Mouse (Mus musculus) heart, embryonic 15.5 days (tissue): ENCODE measurements around the gene Fblim1. TPM values are rescaled to one million over a fixed set of nuclear protein-coding genes. Genes with fewer than 3 reads are reported as not detected.

Experiments
- ATAC-seq: fragments of 200-750 bp; cut with Nextera tagmentation; replicated peaks from 2 replicates; pipeline ENCODE4 v1.8.0; 2017; ENCODE audit warnings: low read depth, moderate TSS enrichment; ENCODE audit not compliant: insufficient number of reproducible peaks, insufficient read depth, low FRiP score
- H3K27ac ChIP-seq: fragments of 300-500 bp; sonication (generic); 2 replicates; pipeline ENCODE4 v1.5.1; 2015; ENCODE audit warnings: mild to moderate bottlenecking, inconsistent platforms
- H3K27me3 ChIP-seq: fragments of 300-500 bp; sonication (generic); 2 replicates; pipeline ENCODE4 v1.6.1; 2015; ENCODE audit warnings: inconsistent platforms
- H3K36me3 ChIP-seq: fragments of 300-500 bp; sonication (generic); 2 replicates; pipeline ENCODE4 v1.6.1; 2015; ENCODE audit warnings: mild to moderate bottlenecking, inconsistent platforms
- H3K4me1 ChIP-seq: fragments of 300-500 bp; sonication (generic); replicated peaks from 2 replicates; pipeline ENCODE4 v1.6.1; 2015; ENCODE audit warnings: inconsistent platforms
- H3K4me2 ChIP-seq: fragments of 300-500 bp; sonication (generic); 2 replicates; pipeline ENCODE4 v1.6.1; 2015; ENCODE audit warnings: inconsistent platforms, mild to moderate bottlenecking, moderate library complexity
- H3K4me3 ChIP-seq: fragments of 300-500 bp; sonication (generic); 2 replicates; pipeline ENCODE4 v1.5.1; 2015; ENCODE audit warnings: mild to moderate bottlenecking, inconsistent platforms
- H3K9ac ChIP-seq: fragments of 300-500 bp; sonication (generic); 2 replicates; pipeline ENCODE4 v1.6.1; 2015; ENCODE audit warnings: mild to moderate bottlenecking, inconsistent platforms
- H3K9me3 ChIP-seq: fragments of 300-500 bp; sonication (generic); replicated peaks from 2 replicates; pipeline ENCODE4 v1.6.1; 2016; ENCODE audit warnings: inconsistent platforms
- WGBS: fragments of 180-500 bp; shearing (Covaris S2); methylation state at CpG from one replicate; pipeline ENCODE4 v1.1.7; 2015; ENCODE audit warnings: mixed read lengths; 5-methylcytosine and 5-hydroxymethylcytosine counted together
- polyA plus RNA-seq: library from polyadenylated mRNA; unstranded; fragments of >200 nt; fragmentation: Nextera tagmentation; extraction: Ambion mirVana; gene quantifications from 2 replicates; pipeline ENCODE4 v1.2.1, GENCODE M21; 2015

Fblim1 gene
- polyA plus RNA-seq, 1 experiment from 2014 or later: 48.4 TPM

GRCm38 (mm10) chr4:141545743-141546333 lies 60.1 kb downstream of the Fblim1 start:
- Histone ChIP-seq H3K27me3 (no peaks in the 10 kb centered on the region), H3K4me1 (peaks cover 11% of the 10 kb centered on the region), H3K36me3 (no peaks in the 10 kb centered on the region), H3K27ac (peak overlapping the region; percentile 100), H3K9ac (peak overlapping the region; percentile 97), H3K4me3 (peak overlapping the region; percentile 77), H3K4me2 (peak overlapping the region; percentile 88), H3K9me3 (no peaks in the 10 kb centered on the region)
- peak; percentile 84 for ATAC-seq
- under 1% methylated on average over 55 of the region's 56 CpGs for WGBS

GRCm38 (mm10) chr4:141545071-141545742 lies 60.7 kb downstream of the Fblim1 start:
- H3K9ac ChIP-seq: peak overlapping the region; percentile 80
- H3K36me3 ChIP-seq: no peaks in the 10 kb centered on the region
- H3K27me3 ChIP-seq: no peaks in the 10 kb centered on the region
- no peaks in the 10 kb centered on the region for H3K9me3 ChIP-seq
- peak overlapping the region; percentile 88 for H3K4me2 ChIP-seq
- ATAC-seq: peak; percentile 51
- H3K27ac ChIP-seq: peak overlapping the region; percentile 100
- peak overlapping the region; percentile 77 for H3K4me3 ChIP-seq
- under 1% methylated on average over 45 of the region's 45 CpGs for WGBS
- H3K4me1 ChIP-seq: peaks cover 11% of the 10 kb centered on the region

DNA sequence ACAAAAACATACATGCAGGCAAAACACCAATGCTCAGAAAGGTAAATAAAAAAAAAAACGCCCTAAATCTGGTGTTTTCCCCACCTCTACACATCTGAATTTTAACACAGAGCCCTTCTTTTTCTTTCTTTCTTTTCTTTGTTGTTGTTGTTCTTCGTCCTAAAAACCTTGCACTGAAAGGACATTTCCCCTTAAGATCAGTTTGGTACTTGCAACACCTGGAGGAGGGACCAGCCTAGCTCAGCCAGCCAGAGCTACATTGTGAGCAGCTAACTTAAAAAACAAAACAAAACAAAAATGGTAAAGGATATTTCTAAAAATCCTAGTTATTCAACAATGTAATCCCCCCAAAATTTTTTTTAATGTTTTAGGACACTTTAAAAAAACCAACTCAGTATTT lies 61.4 kb downstream of the Fblim1 start:
- no peaks in the 10 kb centered on the region for H3K9me3 ChIP-seq
- peak overlapping the region; percentile 88 for H3K4me2 ChIP-seq
- H3K27ac ChIP-seq: peak overlapping the region; percentile 100
- ATAC-seq: no peak
- H3K4me1 ChIP-seq: peaks cover 14% of the 10 kb centered on the region
- no peaks in the 10 kb centered on the region for H3K27me3 ChIP-seq
- 37% methylated on average over 2 of the region's 2 CpGs for WGBS
- H3K4me3 ChIP-seq: peak overlapping the region; percentile 77
- no peaks in the 10 kb centered on the region for H3K36me3 ChIP-seq
- no peak overlapping the region for H3K9ac ChIP-seq

DNA sequence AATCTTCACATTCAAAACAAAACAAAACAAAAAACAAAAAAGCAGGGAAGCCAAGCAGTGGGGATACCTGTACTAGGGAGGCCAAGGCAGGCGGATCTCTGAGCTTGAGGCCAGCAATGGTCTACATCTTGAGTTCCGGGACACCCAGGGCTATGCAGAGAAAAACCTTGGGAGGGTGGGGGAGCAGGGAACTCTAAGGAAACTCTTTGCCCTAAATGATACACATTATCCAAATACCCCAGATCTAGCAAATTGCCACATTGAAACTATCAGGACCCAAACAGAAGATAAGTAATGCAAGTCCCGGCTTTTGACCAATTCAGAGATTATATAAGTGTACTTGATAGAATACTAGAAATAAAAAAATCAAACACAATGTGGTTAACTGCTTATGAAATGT lies 62.3 kb downstream of the Fblim1 start:
- Histone ChIP-seq H3K27ac (no peak overlapping the region), H3K9me3 (no peaks in the 10 kb centered on the region), H3K9ac (no peak overlapping the region), H3K4me3 (no peak overlapping the region), H3K27me3 (no peaks in the 10 kb centered on the region), H3K4me1 (peaks cover 17% of the 10 kb centered on the region), H3K36me3 (no peaks in the 10 kb centered on the region), H3K4me2 (no peak overlapping the region)
- no peak for ATAC-seq
- WGBS: 82% methylated on average over 3 of the region's 3 CpGs

DNA sequence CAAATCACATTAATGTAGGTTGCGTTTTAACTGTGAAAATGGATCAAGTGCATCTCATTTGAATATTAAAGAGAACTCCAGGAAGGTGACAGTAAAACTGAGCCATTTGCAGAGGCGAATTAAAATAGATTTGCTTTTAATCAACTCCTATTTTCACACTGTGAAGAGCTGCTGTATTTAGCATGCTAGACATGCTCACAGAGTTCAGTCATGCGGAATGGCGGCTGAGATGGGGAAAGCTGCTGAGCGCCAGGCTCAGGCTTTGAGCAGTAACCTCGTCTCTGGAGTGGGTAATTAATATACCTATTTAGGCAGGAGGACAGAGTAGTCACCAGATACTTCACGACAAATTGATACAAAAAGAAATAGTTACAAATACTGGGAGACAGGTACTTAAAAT lies 64.0 kb downstream of the Fblim1 start:
- ATAC-seq: no peak
- H3K4me3 ChIP-seq: no peak overlapping the region
- H3K27me3 ChIP-seq: no peaks in the 10 kb centered on the region
- peak overlapping the region; percentile 29 for H3K4me2 ChIP-seq
- WGBS: 40% methylated on average over 7 of the region's 7 CpGs
- peaks cover 8% of the 10 kb centered on the region for H3K4me1 ChIP-seq
- no peak overlapping the region for H3K9ac ChIP-seq
- no peaks in the 10 kb centered on the region for H3K36me3 ChIP-seq
- H3K9me3 ChIP-seq: no peaks in the 10 kb centered on the region
- H3K27ac ChIP-seq: peak overlapping the region; percentile 49; the same call in 1 of the 2 replicates

- no peaks in the 10 kb centered on the region for H3K36me3 ChIP-seq
- WGBS: 69% methylated on average over 3 of the region's 3 CpGs
- H3K4me2 ChIP-seq: no peak overlapping the region
Measured at GRCm38 (mm10) chr4:141540844-141541243, 65.1 kb downstream of the Fblim1 start.

GRCm38 (mm10) chr4:141539213-141539767 lies 66.6 kb downstream of the Fblim1 start:
- Histone ChIP-seq H3K27me3 (no peaks in the 10 kb centered on the region), H3K4me3 (peak overlapping the region; percentile 69), H3K4me2 (peak overlapping the region; percentile 96), H3K9ac (peak overlapping the region; percentile 57), H3K4me1 (peaks cover 19% of the 10 kb centered on the region), H3K27ac (peak overlapping the region; percentile 98), H3K36me3 (no peaks in the 10 kb centered on the region), H3K9me3 (no peaks in the 10 kb centered on the region)
- 39% methylated on average over 12 of the region's 12 CpGs for WGBS
- no peak for ATAC-seq

More at GRCm38 (mm10) chr4:141540844-141541243, 65.1 kb downstream of the Fblim1 start:
- Histone ChIP-seq H3K9me3 (no peaks in the 10 kb centered on the region), H3K4me1 (peaks cover 9% of the 10 kb centered on the region), H3K4me3 (no peak overlapping the region), H3K27me3 (no peaks in the 10 kb centered on the region), H3K27ac (no peak overlapping the region), H3K9ac (no peak overlapping the region)
- no peak for ATAC-seq

DNA sequence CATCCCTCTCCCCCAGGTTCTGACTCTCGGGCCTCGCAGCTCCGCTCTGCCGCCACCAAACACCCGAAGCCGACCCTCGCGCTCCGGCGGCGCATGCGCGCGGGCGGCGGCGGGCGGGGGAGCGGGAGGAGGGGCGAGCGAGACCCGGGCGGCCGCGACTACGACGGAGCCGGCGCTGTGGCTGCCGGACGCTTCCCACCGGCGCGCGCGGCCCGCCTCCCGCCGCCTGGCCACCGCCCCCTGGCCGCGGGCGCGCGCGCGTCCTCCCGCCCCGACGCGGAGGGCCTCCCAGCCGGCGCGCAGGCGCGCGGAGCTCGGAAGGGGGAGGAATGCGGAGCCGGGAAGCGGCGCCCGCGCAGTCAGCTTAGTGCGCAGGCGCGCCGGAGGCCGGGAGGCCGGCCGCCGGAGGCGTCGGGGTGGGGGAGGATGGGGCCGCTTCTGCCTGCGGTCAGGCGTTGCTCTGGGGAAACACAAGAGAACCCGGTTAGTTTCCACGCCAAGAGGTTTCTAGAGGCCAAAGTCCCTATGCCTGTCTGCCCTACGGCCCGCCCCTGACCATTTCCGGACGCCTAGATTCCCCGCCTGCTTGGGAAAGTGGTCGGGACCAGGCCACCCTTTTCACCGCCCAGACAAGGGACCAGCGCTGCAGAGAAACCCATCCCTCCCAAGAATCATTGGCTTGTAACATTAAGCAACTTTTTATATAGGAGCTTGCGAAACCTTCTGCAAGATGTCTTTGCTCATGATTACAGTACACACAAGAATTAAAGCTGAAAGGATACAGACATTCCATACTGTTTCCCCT lies 67.3 kb downstream of the Fblim1 start, which contains the start of gene Spen:
Spen (minus strand) TSS at position 190 of the 805 bp plus-strand sequence.
- Histone ChIP-seq H3K27me3 (no peaks in the 10 kb centered on the region), H3K4me3 (peak within 1 kb of the TSS; percentile 69), H3K9ac (peak within 1 kb of the TSS; percentile 77), H3K27ac (peak within 1 kb of the TSS; percentile 98), H3K4me2 (peak within 1 kb of the TSS; percentile 96), H3K4me1 (peaks cover 26% of the 10 kb centered on the region), H3K9me3 (no peaks in the 10 kb centered on the region), H3K36me3 (no peaks in the 10 kb centered on the region)
- under 1% methylated on average over 60 of the region's 88 CpGs for WGBS
- peak; percentile 88 for ATAC-seq

GRCm38 (mm10) chr4:141537706-141538407 lies 68.0 kb downstream of the Fblim1 start:
- WGBS: under 1% methylated on average over 93 of the region's 101 CpGs
- no peaks in the 10 kb centered on the region for H3K9me3 ChIP-seq
- peaks cover 32% of the 10 kb centered on the region for H3K4me1 ChIP-seq
- peak overlapping the region; percentile 77 for H3K9ac ChIP-seq
- ATAC-seq: peak; percentile 2; the same call in 1 of the 2 replicates
- no peaks in the 10 kb centered on the region for H3K36me3 ChIP-seq
- no peaks in the 10 kb centered on the region for H3K27me3 ChIP-seq
- H3K27ac ChIP-seq: peak overlapping the region; percentile 98
- H3K4me2 ChIP-seq: peak overlapping the region; percentile 96
- peak overlapping the region; percentile 69 for H3K4me3 ChIP-seq

- peak overlapping the region; percentile 77 for H3K9ac ChIP-seq
- H3K4me3 ChIP-seq: peak overlapping the region; percentile 69
- no peaks in the 10 kb centered on the region for H3K9me3 ChIP-seq
- ATAC-seq: no peak
- WGBS: 0% methylated on average over 14 of the region's 14 CpGs
- H3K27me3 ChIP-seq: no peaks in the 10 kb centered on the region
- H3K4me2 ChIP-seq: peak overlapping the region; percentile 96
- peaks cover 32% of the 10 kb centered on the region for H3K4me1 ChIP-seq
- no peaks in the 10 kb centered on the region for H3K36me3 ChIP-seq
- H3K27ac ChIP-seq: peak overlapping the region; percentile 98
Measured at GRCm38 (mm10) chr4:141537226-141537610, 68.7 kb downstream of the Fblim1 start.
